8 mouse cellular contexts compared by ENCODE assay signal in the genomic region with DNA sequence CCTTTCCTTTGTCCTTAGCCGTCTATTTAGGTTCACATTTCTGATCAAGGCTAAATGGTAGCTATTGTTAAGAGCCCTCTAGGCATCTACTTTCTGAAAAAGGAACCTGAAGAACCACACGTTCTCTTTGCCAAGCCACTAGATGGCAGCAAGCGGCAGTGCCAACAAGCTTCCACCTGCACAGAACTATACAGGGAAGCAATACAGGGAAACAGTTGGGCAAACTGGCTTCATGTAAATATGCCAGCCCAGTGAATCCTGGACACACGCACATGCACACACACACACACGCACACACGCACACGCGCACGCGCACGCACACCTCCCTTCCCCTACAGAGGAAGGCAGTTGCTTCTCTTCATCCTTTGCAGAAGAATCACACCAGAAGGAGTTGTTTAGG. TPM values are rescaled to one million over a fixed set of nuclear protein-coding genes. Genes with fewer than 3 reads are reported as not detected.
DNase-seq lines count a peak whose midpoint lies in the region; ATAC-seq and TF ChIP-seq lines count a peak whose summit lies in the region.

No protein-coding gene starts in this region.

- WGBS in embryonic facial prominence, embryonic 14.5 days, result 35% methylated on average over 11 of the region's 11 CpGs
- WGBS in large intestine, adult 2 months, result 15% methylated on average over 11 of the region's 11 CpGs
- WGBS in lung, postnatal 0 days, result 28% methylated on average over 11 of the region's 11 CpGs

- H3K4me2 ChIP-seq in embryonic facial prominence, embryonic 14.5 days (ENCODE audit: low read depth, low read length), result no peak overlapping the region
- no peak overlapping the region for H3K4me2 ChIP-seq in lung, postnatal 0 days (replicated peaks; ENCODE audit: low read depth, low read length)

- ATAC-seq in embryonic facial prominence, embryonic 14.5 days (ENCODE audit: low read depth), result peak; percentile 67; the same call in 1 of the 2 replicates
- ATAC-seq in lung, postnatal 0 days, result peak; percentile 37; the same call in 1 of the 2 replicates
- ATAC-seq in inflammation-experienced regulatory T-cells, adult 6 months, result no peak

- no peak for TF ChIP-seq EP300 in lung, postnatal 0 days (IDR thresholded peaks at IDR 0.05)

- H3K27ac ChIP-seq in ES-E14 (ENCODE audit: insufficient read depth, low read depth, low read length, poor library complexity, severe bottlenecking), result no peak overlapping the region
- H3K27ac ChIP-seq in bone marrow macrophage, adult 2 months (ENCODE audit: insufficient read depth, low read depth, low read length), result no peak overlapping the region
- H3K27ac ChIP-seq in embryonic facial prominence, embryonic 14.5 days (replicated peaks; ENCODE audit: low read depth, low read length), result no peak overlapping the region
- no peak overlapping the region for H3K27ac ChIP-seq in lung, postnatal 0 days (ENCODE audit: low read length)

- no peaks in the 10 kb centered on the region for H3K9me3 ChIP-seq in ES-E14 (ENCODE audit: control insufficient read depth, insufficient read depth, low read depth, low read length)
- no peaks in the 10 kb centered on the region for H3K9me3 ChIP-seq in embryonic facial prominence, embryonic 14.5 days (ENCODE audit: control insufficient read depth, low read length)
- no peaks in the 10 kb centered on the region for H3K9me3 ChIP-seq in lung, postnatal 0 days (ENCODE audit: low read length)

- TF ChIP-seq CTCF in bone marrow macrophage, adult 2 months (IDR thresholded peaks at IDR 0.05; ENCODE audit: low read depth, low read length), result peak; percentile 58
- peak; percentile 91 for TF ChIP-seq CTCF in lung, postnatal 0 days (IDR thresholded peaks at IDR 0.05)

- H3K9ac ChIP-seq in ES-E14 (ENCODE audit: insufficient read depth, low read depth, low read length, poor library complexity, severe bottlenecking), result no peak overlapping the region
- no peak overlapping the region for H3K9ac ChIP-seq in embryonic facial prominence, embryonic 14.5 days (ENCODE audit: low read depth, low read length)
- no peak overlapping the region for H3K9ac ChIP-seq in lung, postnatal 0 days (replicated peaks; ENCODE audit: low read depth)

- no peaks in the 10 kb centered on the region for H3K4me1 ChIP-seq in ES-E14 (ENCODE audit: control insufficient read depth in 2 of 2, insufficient read depth in 2 of 2, low read length in 2 of 2, poor library complexity in 1 of 2)
- no peaks in the 10 kb centered on the region for H3K4me1 ChIP-seq in bone marrow macrophage, adult 2 months (ENCODE audit: control insufficient read depth, insufficient read depth, low read length)
- no peaks in the 10 kb centered on the region for H3K4me1 ChIP-seq in embryonic facial prominence, embryonic 14.5 days (ENCODE audit: control insufficient read depth, insufficient read depth, low read length)
- H3K4me1 ChIP-seq in lung, postnatal 0 days (ENCODE audit: insufficient read depth, low read depth, low read length), result no peaks in the 10 kb centered on the region

- H3K4me3 ChIP-seq in ES-E14 (ENCODE audit: insufficient read depth in 1 of 2, low read depth in 1 of 2, low read length in 2 of 2, poor library complexity in 1 of 2, severe bottlenecking in 1 of 2), result no peak overlapping the region
- H3K4me3 ChIP-seq in bone marrow macrophage, adult 2 months (ENCODE audit: insufficient read depth, low read length), result no peak overlapping the region
- H3K4me3 ChIP-seq in embryonic facial prominence, embryonic 14.5 days (ENCODE audit: low read depth, low read length), result no peak overlapping the region
- no peak overlapping the region for H3K4me3 ChIP-seq in lung, postnatal 0 days (ENCODE audit: low read depth, low read length)

- intact Hi-C loops in heart, postnatal 36 days (cut with DNase I), result loop anchor here (1.0 to 2.0 kb wide), 3 partner anchors 302 to 547 kb away; no protein-coding TSS in a partner anchor

- H3K27me3 ChIP-seq in embryonic facial prominence, embryonic 14.5 days (replicated peaks; ENCODE audit: control insufficient read depth, insufficient read depth, low read length), result no peaks in the 10 kb centered on the region
- H3K27me3 ChIP-seq in lung, postnatal 0 days (replicated peaks; ENCODE audit: insufficient read depth, low read length), result no peaks in the 10 kb centered on the region

- TF ChIP-seq POLR2A in bone marrow macrophage, adult 2 months (IDR thresholded peaks at IDR 0.05; ENCODE audit: borderline replicate concordance, low read depth, low read length), result no peak

- H3K36me3 ChIP-seq in ES-E14 (ENCODE audit: control insufficient read depth, insufficient read depth, low read length, poor library complexity, severe bottlenecking), result no peaks in the 10 kb centered on the region
- no peaks in the 10 kb centered on the region for H3K36me3 ChIP-seq in embryonic facial prominence, embryonic 14.5 days (ENCODE audit: control insufficient read depth, insufficient read depth, low read length)
- H3K36me3 ChIP-seq in lung, postnatal 0 days (ENCODE audit: insufficient read depth, low read length), result no peaks in the 10 kb centered on the region

- peak; percentile 52 for DNase-seq in ES-E14 (ENCODE audit: low read depth, low spot score)
- peak; percentile 86 for DNase-seq in embryonic facial prominence, embryonic 14.5 days (ENCODE audit: low spot score)
- DNase-seq in heart, postnatal 36 days, result peak; percentile 47 to 48
- DNase-seq in large intestine, adult 2 months (ENCODE audit: low read depth, low spot score), result peak; percentile 33
- DNase-seq in lung, postnatal 0 days (ENCODE audit: low spot score), result peak; percentile 82
- peak; percentile 9 for DNase-seq in retina, adult 2 months (ENCODE audit: low read depth, low spot score)

- in situ Hi-C loops in ES-E14 (cut with MboI; ENCODE audit: low sequenced_read_pairs in 2 of 2, unreplicated experiment in 2 of 2), result loop anchor here in 1 of 2 experiments (25.0 kb wide), 1 partner anchor 299 kb away; a partner anchor contains a TSS

TF ChIP-seq in ES-E14, 5 proteins besides CTCF, POLR2A, EP300 and RAD21:
- TF ChIP-seq ZC3H11A (IDR thresholded peaks at IDR 0.05; ENCODE audit: borderline replicate concordance, low read depth, low read length) (peak; percentile 97), ZNF384 (IDR thresholded peaks at IDR 0.05; ENCODE audit: low read depth, low read length) (no peak), MAFK (IDR thresholded peaks at IDR 0.05; ENCODE audit: insufficient read depth, low read depth, low read length) (no peak)

RNA-seq across cellular contexts. Expression of a gene that starts 7.1 kb away (rescaled TPM):
- not detected in 2 replicates for total RNA-seq in ES-E14 (2012; rRNA removed)
- not detected in 2 replicates for polyA plus RNA-seq in bone marrow macrophage, adult 2 months (2012; ENCODE audit: insufficient read depth, insufficient read length, missing spikeins)
- polyA plus RNA-seq in embryonic facial prominence, embryonic 14.5 days (2014; fragmentation: Nextera tagmentation; extraction: Ambion mirVana), result 0.22 TPM in 1 of 2 replicates, not detected in the other
- not detected for total RNA-seq in heart, postnatal 36 days (2021)
- 1.8 and 8.2 TPM in 2 replicates for polyA plus RNA-seq in large intestine, adult 2 months (2012; rRNA removed)
- polyA plus RNA-seq in lung, postnatal 0 days (2015; fragmentation: Nextera tagmentation; extraction: Ambion mirVana), result 0.13 and 0.19 TPM in 2 replicates
- under 1 TPM in 1 of 3 experiments, not detected in 2; 0.31 TPM for polyA plus RNA-seq in inflammation-experienced regulatory T-cells, adult 6 months (2017; shearing (Covaris generic))

Comparison
In these comparisons a context has a peak if more than half of its experiments do, and no peak if none do; other contexts are left out.
1. DNase-seq: peak in every context shown above with its lines; median percentile 86 in embryonic facial prominence, embryonic 14.5 days; 82 in lung, postnatal 0 days; 52 in ES-E14; 48 in heart, postnatal 36 days; 33 in large intestine, adult 2 months; 9 in retina, adult 2 months.